Mouse (Mus musculus) testis, adult 2 months (tissue): ENCODE measurements around the gene Ddah1. TPM values are rescaled to one million over a fixed set of nuclear protein-coding genes. Genes with fewer than 3 reads are reported as not detected.

Experiments used
- H3K27ac ChIP-seq: fragments of 200-500 bp; 2 replicates; pipeline ENCODE4 v1.5.1; 2012; ENCODE audit warnings: low read depth, low read length; ENCODE audit not compliant: control insufficient read depth, insufficient read depth
- H3K27me3 ChIP-seq: fragments of 200-500 bp; 2 replicates; pipeline ENCODE4 v1.6.1; 2012; ENCODE audit warnings: mild to moderate bottlenecking, low read length, moderate library complexity; ENCODE audit not compliant: control insufficient read depth, insufficient read depth
- H3K36me3 ChIP-seq: fragments of 200-500 bp; 2 replicates; pipeline ENCODE4 v1.6.1; 2012; ENCODE audit warnings: mild to moderate bottlenecking, low read length; ENCODE audit not compliant: control insufficient read depth, insufficient read depth
- H3K4me1 ChIP-seq: fragments of 200-500 bp; 2 replicates; pipeline ENCODE4 v1.6.1; 2012; ENCODE audit warnings: low read length; ENCODE audit not compliant: control insufficient read depth, insufficient read depth
- H3K4me3 ChIP-seq: fragments of 200-500 bp; 2 replicates; pipeline ENCODE4 v1.5.1; 2012; ENCODE audit warnings: low read depth, mild to moderate bottlenecking, low read length, moderate library complexity, mixed read lengths; ENCODE audit not compliant: control insufficient read depth
- CTCF ChIP-seq: fragments of 200-500 bp; IDR thresholded peaks from 2 replicates; pipeline ENCODE4 v1.5.1; 2012; ENCODE audit warnings: low read depth, mild to moderate bottlenecking, inconsistent platforms, low read length, moderate library complexity; ENCODE audit not compliant: control insufficient read depth, insufficient read depth, insufficient replicate concordance
- POLR2A ChIP-seq: fragments of 200-500 bp; IDR thresholded peaks from 2 replicates; pipeline ENCODE4 v1.6.1; 2012; ENCODE audit warnings: low read depth, mild to moderate bottlenecking, inconsistent platforms, low read length, moderate library complexity; ENCODE audit not compliant: control insufficient read depth
- polyA plus RNA-seq: library from polyadenylated mRNA; depleted of rRNA; stranded (reverse); fragments of >200 nt; gene quantifications from 2 replicates; pipeline ENCODE4 v1.2.3, GENCODE M21; 2012

The Ddah1 gene
- polyA plus RNA-seq, 1 experiment = 11.0 TPM

DNA sequence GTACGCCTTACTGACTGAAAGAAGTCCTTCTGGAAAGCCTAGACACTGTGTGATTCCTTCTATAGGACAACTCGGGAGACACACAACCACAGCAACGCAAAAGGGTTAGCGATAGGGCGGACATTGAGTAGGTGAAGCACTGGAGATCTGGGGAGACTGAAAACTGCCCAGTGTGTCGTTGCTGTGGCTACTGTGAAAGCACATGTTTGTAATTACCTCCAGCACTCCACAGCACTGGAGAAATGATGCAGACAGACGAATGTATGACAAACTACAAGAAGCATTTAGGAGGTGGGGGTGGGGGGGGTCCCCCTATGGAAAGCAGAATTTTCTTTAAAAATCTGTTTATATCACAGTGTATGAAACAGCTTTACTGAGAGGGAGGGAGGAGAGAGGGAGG, 37.4 kb downstream of the Ddah1 start:
- H3K36me3 ChIP-seq = no peaks in the 10 kb centered on the region
- H3K4me1 ChIP-seq = no peaks in the 10 kb centered on the region
- no peak overlapping the region for H3K4me3 ChIP-seq
- H3K27me3 ChIP-seq = no peaks in the 10 kb centered on the region
- TF ChIP-seq CTCF = no peak
- TF ChIP-seq POLR2A = no peak
- H3K27ac ChIP-seq = no peak overlapping the region

DNA sequence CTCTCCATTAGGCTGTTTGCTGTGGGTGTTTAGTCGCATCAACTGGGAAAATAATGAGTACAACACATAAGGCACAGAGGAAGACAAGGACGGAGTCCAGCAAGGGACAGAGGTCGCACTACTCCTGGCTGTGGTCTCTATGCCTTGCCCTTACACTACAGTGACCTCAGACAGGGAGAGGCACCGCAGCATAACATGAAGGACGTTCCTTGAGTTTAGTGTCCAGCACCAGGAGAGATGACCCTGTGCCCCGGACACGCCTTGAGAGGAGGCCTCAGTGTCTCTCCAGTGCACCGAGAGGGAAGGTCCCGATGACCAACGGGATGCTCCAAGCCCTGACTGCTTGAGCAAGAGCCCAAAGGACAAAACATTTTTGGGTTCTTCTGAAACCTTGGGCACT, 39.6 kb downstream of the Ddah1 start:
- no peak overlapping the region for H3K27ac ChIP-seq
- H3K27me3 ChIP-seq = no peaks in the 10 kb centered on the region
- H3K4me1 ChIP-seq = no peaks in the 10 kb centered on the region
- TF ChIP-seq POLR2A (no peak), CTCF (no peak)
- no peaks in the 10 kb centered on the region for H3K36me3 ChIP-seq
- no peak overlapping the region for H3K4me3 ChIP-seq

- Histone ChIP-seq H3K27me3 (no peaks in the 10 kb centered on the region), H3K4me1 (no peaks in the 10 kb centered on the region), H3K4me3 (no peak overlapping the region), H3K27ac (no peak overlapping the region), H3K36me3 (no peaks in the 10 kb centered on the region)
- TF ChIP-seq POLR2A (no peak), CTCF (no peak)
Observed at GRCm38 (mm10) chr3:145798751-145799188, 40.3 kb downstream of the Ddah1 start.

- TF ChIP-seq CTCF = no peak
- TF ChIP-seq POLR2A = no peak
- Histone ChIP-seq H3K4me1 (no peaks in the 10 kb centered on the region), H3K4me3 (no peak overlapping the region), H3K36me3 (no peaks in the 10 kb centered on the region), H3K27ac (no peak overlapping the region), H3K27me3 (no peaks in the 10 kb centered on the region)
Observed at GRCm38 (mm10) chr3:145799365-145799764, 40.9 kb downstream of the Ddah1 start.

DNA sequence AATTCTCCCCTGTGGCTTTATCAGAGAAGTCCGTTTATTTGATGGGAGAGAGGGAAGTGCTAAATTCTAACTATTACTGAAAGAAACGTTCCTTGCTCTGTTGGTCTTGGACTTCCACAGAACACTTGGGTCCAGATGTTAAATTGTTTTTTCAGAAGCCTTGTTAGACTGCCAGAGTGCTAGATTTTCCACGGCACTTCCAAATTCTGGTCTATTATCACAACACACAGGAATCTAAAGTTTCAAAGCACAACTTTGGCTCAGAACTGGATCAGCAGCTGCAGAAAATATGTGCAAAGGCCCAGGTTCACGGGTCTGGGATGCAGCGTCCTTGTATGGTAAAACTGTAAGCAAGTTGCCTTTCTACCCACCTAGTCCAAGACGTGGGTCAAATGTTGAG, 43.6 kb downstream of the Ddah1 start:
- Histone ChIP-seq H3K4me1 (no peaks in the 10 kb centered on the region), H3K27ac (no peak overlapping the region), H3K36me3 (no peaks in the 10 kb centered on the region), H3K27me3 (no peaks in the 10 kb centered on the region), H3K4me3 (no peak overlapping the region)
- TF ChIP-seq CTCF (no peak), POLR2A (no peak)

DNA sequence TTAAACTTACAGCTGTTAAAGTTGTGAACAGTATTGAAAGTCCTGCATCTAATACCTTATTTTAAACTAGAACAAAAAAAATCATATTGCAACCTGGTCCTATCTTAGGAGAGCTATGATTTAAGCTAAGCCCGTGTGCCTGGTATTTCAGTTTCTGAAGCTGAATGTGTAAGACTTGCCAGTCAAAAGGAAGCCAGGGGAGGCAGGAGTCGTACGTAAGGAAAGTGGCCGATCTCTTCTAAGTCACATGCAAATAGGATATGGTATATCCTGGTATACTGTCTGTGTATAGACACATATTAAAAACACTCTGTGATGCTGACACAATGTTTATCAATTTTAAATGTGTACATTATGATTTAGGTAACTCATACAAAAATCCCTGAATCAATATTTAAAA, 47.4 kb downstream of the Ddah1 start:
- H3K4me1 ChIP-seq = no peaks in the 10 kb centered on the region
- H3K4me3 ChIP-seq = no peak overlapping the region
- H3K27me3 ChIP-seq = no peaks in the 10 kb centered on the region
- H3K36me3 ChIP-seq = no peaks in the 10 kb centered on the region
- H3K27ac ChIP-seq = no peak overlapping the region
- no peak for TF ChIP-seq CTCF

DNA sequence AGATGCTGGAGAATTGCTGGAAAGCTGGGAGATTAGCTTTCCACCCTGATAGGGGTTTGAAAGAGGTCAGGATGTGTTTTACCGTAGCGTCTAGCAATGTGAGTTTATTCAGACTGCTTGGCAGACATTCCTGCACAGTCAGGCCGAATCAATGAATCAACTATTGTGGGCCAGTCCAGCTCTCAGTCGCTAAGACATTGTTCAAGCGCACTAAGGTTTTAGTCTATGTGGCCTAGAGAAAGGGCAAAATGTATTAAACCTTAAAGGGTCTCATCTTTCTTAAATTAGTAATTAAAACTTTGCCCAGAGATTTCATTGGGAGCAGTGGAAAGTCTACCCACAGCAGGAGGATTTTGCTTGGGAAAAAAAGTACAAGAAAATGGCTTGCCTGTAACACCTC, 48.0 kb downstream of the Ddah1 start:
- no peak overlapping the region for H3K27ac ChIP-seq

GRCm38 (mm10) chr3:145816807-145817206, 58.3 kb downstream of the Ddah1 start:
- no peak for TF ChIP-seq CTCF
- TF ChIP-seq POLR2A = no peak
- no peaks in the 10 kb centered on the region for H3K4me1 ChIP-seq
- H3K27ac ChIP-seq = no peak overlapping the region
- no peaks in the 10 kb centered on the region for H3K36me3 ChIP-seq
- no peak overlapping the region for H3K4me3 ChIP-seq
- no peaks in the 10 kb centered on the region for H3K27me3 ChIP-seq

More for the DNA sequence above, 48.0 kb downstream of the Ddah1 start:
- Histone ChIP-seq H3K4me3 (no peak overlapping the region), H3K4me1 (no peaks in the 10 kb centered on the region), H3K36me3 (no peaks in the 10 kb centered on the region), H3K27me3 (no peaks in the 10 kb centered on the region)
- no peak for TF ChIP-seq POLR2A
- TF ChIP-seq CTCF = no peak
